Mouse (Mus musculus) intestine, postnatal 0 days (tissue): Measurements from ENCODE around the gene Fam228b. TPM values are rescaled to one million over a fixed set of nuclear protein-coding genes. Genes with fewer than 3 reads are reported as not detected.
"Not testable (repeated sequence)": the region's sequence is repeated elsewhere in the genome, so short reads cannot be mapped to it uniquely, and the experiment has no call there.

Experiments used
- ATAC-seq: fragments of 200-750 bp; cut with Nextera tagmentation; 2 replicates; pipeline ENCODE4 v1.8.0; 2017; ENCODE audit warnings: mild to moderate bottlenecking, moderate TSS enrichment, moderate library complexity
- H3K27ac ChIP-seq: fragments of 300-500 bp; sonication (generic); 2 replicates; pipeline ENCODE4 v1.5.1; 2014; ENCODE audit warnings: mild to moderate bottlenecking, low read depth, low read length, moderate library complexity
- H3K27me3 ChIP-seq: fragments of 300-500 bp; sonication (generic); replicated peaks from 2 replicates; pipeline ENCODE4 v1.6.1; 2014; ENCODE audit warnings: low read length, mixed read lengths; ENCODE audit not compliant: control insufficient read depth, insufficient read depth
- H3K36me3 ChIP-seq: fragments of 300-500 bp; sonication (generic); 2 replicates; pipeline ENCODE4 v1.6.1; 2014; ENCODE audit warnings: mild to moderate bottlenecking, moderate library complexity; ENCODE audit not compliant: control insufficient read depth, insufficient read depth
- H3K4me1 ChIP-seq: fragments of 300-500 bp; sonication (generic); replicated peaks from 2 replicates; pipeline ENCODE4 v1.6.1; 2014; ENCODE audit warnings: antibody characterized with exemption, low read length, mixed read lengths; ENCODE audit not compliant: control insufficient read depth, insufficient read depth
- H3K4me2 ChIP-seq: fragments of 300-500 bp; sonication (generic); replicated peaks from 2 replicates; pipeline ENCODE4 v1.6.1; 2014; ENCODE audit warnings: low read depth, mild to moderate bottlenecking, moderate library complexity
- H3K4me3 ChIP-seq: fragments of 300-500 bp; sonication (generic); 2 replicates; pipeline ENCODE4 v1.5.1; 2014; ENCODE audit warnings: low read depth, low read length
- H3K9ac ChIP-seq: fragments of 300-500 bp; sonication (generic); 2 replicates; pipeline ENCODE4 v1.6.1; 2014; ENCODE audit warnings: mild to moderate bottlenecking, low read depth, low read length
- H3K9me3 ChIP-seq: fragments of 300-500 bp; sonication (generic); 2 replicates; pipeline ENCODE4 v1.6.1; 2016; ENCODE audit warnings: mixed run types; ENCODE audit not compliant: control insufficient read depth
- CTCF ChIP-seq: sonication (generic); IDR thresholded peaks from 2 replicates; pipeline ENCODE4 v1.5.1; 2016; ENCODE audit warnings: low read depth, mild to moderate bottlenecking, control low read depth, antibody characterized with exemption, moderate library complexity
- WGBS: fragments of 180-500 bp; shearing (Covaris S2); extraction: QIAGEN DNeasy Blood & Tissue Kit; methylation state at CpG from one replicate; pipeline ENCODE4 v1.1.7; 2014; 5-methylcytosine and 5-hydroxymethylcytosine counted together
- polyA plus RNA-seq: library from polyadenylated mRNA; unstranded; fragments of >200 nt; fragmentation: Nextera tagmentation; extraction: Ambion mirVana; gene quantifications from 2 replicates; pipeline ENCODE4 v1.2.1, GENCODE M21; 2015

Fam228b gene
- polyA plus RNA-seq, 1 experiment from 2014 or later, result 1.0 TPM

GRCm38 (mm10) chr12:4757060-4757459, 12.0 kb downstream of the Fam228b start:
- Histone ChIP-seq H3K4me1 (no peaks in the 10 kb centered on the region), H3K4me3 (no peak overlapping the region), H3K4me2 (no peak overlapping the region), H3K9me3 (no peaks in the 10 kb centered on the region), H3K27me3 (no peaks in the 10 kb centered on the region), H3K9ac (no peak overlapping the region), H3K36me3 (no peaks in the 10 kb centered on the region), H3K27ac (no peak overlapping the region)
- no peak for TF ChIP-seq CTCF
- 78% methylated on average over 1 of the region's 1 CpGs for WGBS
- no peak for ATAC-seq

GRCm38 (mm10) chr12:4754451-4754850, 14.6 kb downstream of the Fam228b start:
- not testable (repeated sequence) for H3K4me1 ChIP-seq, H3K4me2 ChIP-seq, ATAC-seq, H3K9ac ChIP-seq, H3K9me3 ChIP-seq, H3K4me3 ChIP-seq, H3K27ac ChIP-seq, H3K27me3 ChIP-seq, H3K36me3 ChIP-seq
- WGBS, result 95% methylated on average over 4 of the region's 4 CpGs

- no peak for ATAC-seq
- H3K4me3 ChIP-seq, result no peak overlapping the region
- TF ChIP-seq CTCF, result no peak
- no peaks in the 10 kb centered on the region for H3K4me1 ChIP-seq
- no peak overlapping the region for H3K4me2 ChIP-seq
- H3K9me3 ChIP-seq, result no peaks in the 10 kb centered on the region
- no peak overlapping the region for H3K9ac ChIP-seq
- H3K27ac ChIP-seq, result no peak overlapping the region
- WGBS, result 91% methylated on average over 10 of the region's 10 CpGs
- H3K27me3 ChIP-seq, result no peaks in the 10 kb centered on the region
- H3K36me3 ChIP-seq, result no peaks in the 10 kb centered on the region
Observed at GRCm38 (mm10) chr12:4744486-4744885, 24.6 kb downstream of the Fam228b start.

- WGBS, result 92% methylated on average over 3 of the region's 3 CpGs
- no peaks in the 10 kb centered on the region for H3K4me1 ChIP-seq
- no peak overlapping the region for H3K4me2 ChIP-seq
- TF ChIP-seq CTCF, result no peak
- H3K9ac ChIP-seq, result no peak overlapping the region
- H3K4me3 ChIP-seq, result no peak overlapping the region
- no peak overlapping the region for H3K27ac ChIP-seq
- no peaks in the 10 kb centered on the region for H3K36me3 ChIP-seq
- H3K27me3 ChIP-seq, result no peaks in the 10 kb centered on the region
- ATAC-seq, result no peak
- no peaks in the 10 kb centered on the region for H3K9me3 ChIP-seq
Observed at GRCm38 (mm10) chr12:4742183-4742582, 26.9 kb downstream of the Fam228b start.

GRCm38 (mm10) chr12:4740823-4741222, 28.2 kb downstream of the Fam228b start:
- no peak for ATAC-seq
- Histone ChIP-seq H3K9ac (no peak overlapping the region), H3K36me3 (no peaks in the 10 kb centered on the region), H3K4me3 (no peak overlapping the region), H3K4me2 (no peak overlapping the region), H3K4me1 (no peaks in the 10 kb centered on the region), H3K27ac (no peak overlapping the region), H3K9me3 (no peaks in the 10 kb centered on the region), H3K27me3 (no peaks in the 10 kb centered on the region)
- WGBS, result 73% methylated on average over 7 of the region's 7 CpGs
- no peak for TF ChIP-seq CTCF

- Histone ChIP-seq H3K4me3 (no peak within 1 kb of the TSS), H3K9ac (no peak within 1 kb of the TSS), H3K9me3 (no peaks in the 10 kb centered on the region), H3K27me3 (no peaks in the 10 kb centered on the region), H3K4me2 (no peak within 1 kb of the TSS), H3K36me3 (no peaks in the 10 kb centered on the region), H3K27ac (no peak within 1 kb of the TSS), H3K4me1 (no peaks in the 10 kb centered on the region)
- 93% methylated on average over 18 of the region's 18 CpGs for WGBS
- no peak for ATAC-seq
- no peak for TF ChIP-seq CTCF
Observed at GRCm38 (mm10) chr12:4738031-4738576, 31.0 kb downstream of the Fam228b start, which contains the start of gene Fam228a. TSS of gene Fam228a (minus strand) at chr12:4738430.

- no peaks in the 10 kb centered on the region for H3K4me1 ChIP-seq
- H3K9ac ChIP-seq, result no peak overlapping the region
- H3K4me2 ChIP-seq, result no peak overlapping the region
- H3K36me3 ChIP-seq, result no peaks in the 10 kb centered on the region
- ATAC-seq, result no peak
- H3K27ac ChIP-seq, result no peak overlapping the region
- no peaks in the 10 kb centered on the region for H3K9me3 ChIP-seq
- WGBS, result 60% methylated on average over 4 of the region's 4 CpGs
- no peak overlapping the region for H3K4me3 ChIP-seq
- H3K27me3 ChIP-seq, result no peaks in the 10 kb centered on the region
- TF ChIP-seq CTCF, result no peak
Observed at GRCm38 (mm10) chr12:4732332-4732731, 36.7 kb downstream of the Fam228b start.
